Mouse (Mus musculus) MEL (cell line): ENCODE measurements around the gene Itga11. TPM values are rescaled to one million over a fixed set of nuclear protein-coding genes. Genes with fewer than 3 reads are reported as not detected.

Experiments used
- DNase-seq: peaks from one replicate; pipeline ENCODE4 v3.0.0; 2011; ENCODE audit warnings: low read depth, low spot score
- H3K27ac ChIP-seq: 2 replicates; pipeline ENCODE4 v1.5.1; 2012; ENCODE audit warnings: low read depth, mild to moderate bottlenecking, control low read depth, low read length, moderate library complexity; ENCODE audit not compliant: control insufficient read depth
- H3K27me3 ChIP-seq, 2 experiments: fragments of 150-350 bp in 1 of 2; sonication (generic) in 1 of 2; 2 replicates each; pipeline ENCODE4 v1.6.1; 2012; ENCODE audit warnings: low read length in 2 of 2, mild to moderate bottlenecking in 2 of 2, improper control_type of control experiment in 1 of 2, moderate library complexity in 1 of 2; ENCODE audit not compliant: insufficient read depth in 2 of 2, control insufficient read depth in 1 of 2
- H3K36me3 ChIP-seq, 2 experiments: 2 replicates each; pipeline ENCODE4 v1.6.1; 2012 to 2014; ENCODE audit warnings: low read length in 2 of 2, improper control_type of control experiment in 1 of 2, inconsistent platforms in 1 of 2, mild to moderate bottlenecking in 1 of 2; ENCODE audit not compliant: insufficient read depth in 2 of 2, control insufficient read depth in 1 of 2
- H3K4me1 ChIP-seq, 2 experiments: fragments of 150-350 bp in 1 of 2; sonication (generic) in 1 of 2; 2 replicates each; pipeline ENCODE4 v1.6.1; 2012; ENCODE audit warnings: low read length in 2 of 2, improper control_type of control experiment in 1 of 2, mild to moderate bottlenecking in 1 of 2; ENCODE audit not compliant: insufficient read depth in 2 of 2, control insufficient read depth in 1 of 2
- H3K4me3 ChIP-seq, 2 experiments: fragments of 150-350 bp in 1 of 2; sonication (generic) in 1 of 2; 2 replicates each; pipeline ENCODE4 v1.5.1; 2012; ENCODE audit warnings: low read depth in 2 of 2, low read length in 2 of 2, mild to moderate bottlenecking in 2 of 2, moderate library complexity in 2 of 2, control low read depth in 1 of 2, improper control_type of control experiment in 1 of 2; ENCODE audit not compliant: control insufficient read depth in 1 of 2, insufficient read depth in 1 of 2
- H3K79me2 ChIP-seq: 2 replicates; pipeline ENCODE4 v1.6.1; 2012; ENCODE audit warnings: mild to moderate bottlenecking, low read length, moderate library complexity; ENCODE audit not compliant: control insufficient read depth, poor library complexity, insufficient read depth
- H3K9ac ChIP-seq: 2 replicates; pipeline ENCODE4 v1.6.1; 2012; ENCODE audit warnings: low read depth, mild to moderate bottlenecking, control low read depth, low read length, moderate library complexity; ENCODE audit not compliant: control insufficient read depth, poor library complexity, severe bottlenecking
- H3K9me3 ChIP-seq: fragments of 150-350 bp; sonication (generic); replicated peaks from 2 replicates; pipeline ENCODE4 v1.6.1; 2012; ENCODE audit warnings: mild to moderate bottlenecking, low read length, improper control_type of control experiment, moderate library complexity; ENCODE audit not compliant: insufficient read depth
- CHD1 ChIP-seq: IDR thresholded peaks from 2 replicates; pipeline ENCODE4 v1.6.1; 2012; ENCODE audit warnings: low read depth, mild to moderate bottlenecking, inconsistent platforms, low read length, improper control_type of control experiment
- E2F4 ChIP-seq: IDR thresholded peaks from 2 replicates; pipeline ENCODE4 v1.6.1; 2011; ENCODE audit warnings: low read depth, low read length, improper control_type of control experiment, borderline replicate concordance
- ELF1 ChIP-seq: IDR thresholded peaks from 2 replicates; pipeline ENCODE4 v1.6.1; 2014; ENCODE audit warnings: low read depth, mild to moderate bottlenecking, inconsistent platforms, low read length, improper control_type of control experiment, moderate library complexity
- EP300 ChIP-seq, 2 experiments: IDR thresholded peaks; 2 replicates each; pipeline ENCODE4 v1.6.1; 2011; ENCODE audit warnings: improper control_type of control experiment in 2 of 2, low read length in 2 of 2, low read depth in 1 of 2, mild to moderate bottlenecking in 1 of 2
- GABPA ChIP-seq: IDR thresholded peaks from 2 replicates; pipeline ENCODE4 v1.6.1; 2012; ENCODE audit warnings: low read depth, mild to moderate bottlenecking, inconsistent platforms, low read length, improper control_type of control experiment, moderate library complexity
- GATA1 ChIP-seq: IDR thresholded peaks from 2 replicates; pipeline ENCODE4 v1.6.1; 2011; ENCODE audit warnings: low read depth, low read length, improper control_type of control experiment
- JUND ChIP-seq: IDR thresholded peaks from 2 replicates; pipeline ENCODE4 v1.6.1; 2011; ENCODE audit warnings: low read depth, mild to moderate bottlenecking, improper control_type of control experiment, low read length
- MAFK ChIP-seq: IDR thresholded peaks from 2 replicates; pipeline ENCODE4 v1.6.1; 2011; ENCODE audit warnings: low read depth, mild to moderate bottlenecking, low read length, improper control_type of control experiment, borderline replicate concordance
- MYC ChIP-seq: IDR thresholded peaks from 2 replicates; pipeline ENCODE4 v1.6.1; 2011; ENCODE audit warnings: low read depth, mild to moderate bottlenecking, low read length, improper control_type of control experiment, moderate library complexity
- NELFE ChIP-seq: IDR thresholded peaks from 2 replicates; pipeline ENCODE4 v1.6.1; 2011; ENCODE audit warnings: low read depth, low read length, improper control_type of control experiment
- POLR2A ChIP-seq, 2 experiments: IDR thresholded peaks; 2 replicates each; pipeline ENCODE4 v1.6.1; 2011 to 2012; ENCODE audit warnings: low read length in 2 of 2, mild to moderate bottlenecking in 2 of 2, control low read depth in 1 of 2, improper control_type of control experiment in 1 of 2, low read depth in 1 of 2, moderate library complexity in 1 of 2; ENCODE audit not compliant: control insufficient read depth in 1 of 2, insufficient read depth in 1 of 2, poor library complexity in 1 of 2
- POLR2AphosphoS2 ChIP-seq: IDR thresholded peaks from 2 replicates; pipeline ENCODE4 v1.6.1; 2011; ENCODE audit warnings: low read length, improper control_type of control experiment
- POLR2AphosphoS5 ChIP-seq: IDR thresholded peaks from 2 replicates; pipeline ENCODE4 v1.6.1; 2012; ENCODE audit warnings: low read depth, borderline replicate concordance, mild to moderate bottlenecking, inconsistent platforms, low read length, moderate library complexity, mixed read lengths
- RAD21 ChIP-seq: IDR thresholded peaks from 2 replicates; pipeline ENCODE4 v1.6.1; 2011; ENCODE audit warnings: mild to moderate bottlenecking, low read depth, low read length, improper control_type of control experiment
- SIN3A ChIP-seq: IDR thresholded peaks from 2 replicates; pipeline ENCODE4 v1.6.1; 2012; ENCODE audit warnings: low read length, improper control_type of control experiment, inconsistent platforms
- TBP ChIP-seq: IDR thresholded peaks from 2 replicates; pipeline ENCODE4 v1.8.0; 2011; ENCODE audit warnings: low read depth, low read length, improper control_type of control experiment
- TCF12 ChIP-seq: IDR thresholded peaks from 2 replicates; pipeline ENCODE4 v1.6.1; 2014; ENCODE audit warnings: low read depth, mild to moderate bottlenecking, inconsistent platforms, low read length, improper control_type of control experiment, moderate library complexity
- UBTF ChIP-seq: IDR thresholded peaks from 2 replicates; pipeline ENCODE4 v1.6.1; 2012; ENCODE audit warnings: low read depth, mild to moderate bottlenecking, inconsistent platforms, low read length, improper control_type of control experiment, moderate library complexity, borderline replicate concordance; ENCODE audit not compliant: insufficient read depth
- USF1 ChIP-seq: IDR thresholded peaks from 2 replicates; pipeline ENCODE4 v1.6.1; 2014; ENCODE audit warnings: low read depth, mild to moderate bottlenecking, inconsistent platforms, low read length, improper control_type of control experiment, moderate library complexity
- USF2 ChIP-seq, 2 experiments: IDR thresholded peaks; 2 replicates each; pipeline ENCODE4 v1.6.1; 2011 to 2012; ENCODE audit warnings: improper control_type of control experiment in 2 of 2, low read length in 2 of 2, borderline replicate concordance in 1 of 2, inconsistent platforms in 1 of 2, low read depth in 1 of 2, mild to moderate bottlenecking in 1 of 2; ENCODE audit not compliant: insufficient read depth in 1 of 2
- ZC3H11A ChIP-seq: IDR thresholded peaks from 2 replicates; pipeline ENCODE4 v1.6.1; 2012; ENCODE audit warnings: low read depth, mild to moderate bottlenecking, inconsistent platforms, low read length, improper control_type of control experiment
- ZMIZ1 ChIP-seq: IDR thresholded peaks from 2 replicates; pipeline ENCODE4 v1.6.1; 2012; ENCODE audit warnings: low read depth, mild to moderate bottlenecking, inconsistent platforms, low read length, improper control_type of control experiment, moderate library complexity
- polyA plus RNA-seq, 2 experiments: library from polyadenylated mRNA; stranded (reverse) in 1 of 2; unstranded in 1 of 2; fragments of >175 nt in 1 of 2; fragments of >200 nt in 1 of 2; gene quantifications; 2 replicates each; pipeline versions ENCODE4 v1.2.1 to v1.2.4; 2012; ENCODE audit warnings: low replicate concordance in 2 of 2, low read depth in 1 of 2; ENCODE audit not compliant: insufficient read length in 2 of 2, insufficient read depth in 1 of 2, missing spikeins in 1 of 2
- total RNA-seq: library from RNA; depleted of rRNA; stranded (reverse); fragments of 300-350 nt; gene quantifications from 2 replicates; pipeline ENCODE4 v1.2.3, GENCODE M21; 2012

The Itga11 gene
- total and polyA plus RNA-seq, 3 experiments: not detected

DNA sequence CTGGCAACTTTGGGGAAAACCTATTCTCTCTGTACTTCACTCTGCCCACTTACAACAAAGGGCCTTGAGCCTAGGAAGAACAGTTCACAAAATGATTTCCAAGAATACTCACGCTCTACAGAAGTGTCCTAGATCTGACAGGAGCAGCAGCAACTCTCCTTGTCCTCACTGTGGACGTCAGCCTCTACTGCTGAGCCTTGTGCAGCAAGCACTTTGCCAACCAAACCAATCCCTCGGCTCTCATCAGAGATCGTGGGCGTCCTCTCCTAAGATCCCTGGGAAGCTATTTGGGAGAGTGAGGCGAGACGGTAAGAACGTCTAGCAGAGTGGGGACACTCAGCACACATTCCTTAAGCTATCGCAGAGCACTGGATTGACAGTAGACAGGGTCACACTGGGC, 17.6 kb downstream of the Itga11 start:
- H3K27me3 ChIP-seq: peaks cover 0 to 6% of the 10 kb centered on the region in 2 experiments; a peak in 1 of 4 replicates
- H3K36me3 ChIP-seq: no peaks in the 10 kb centered on the region
- TF ChIP-seq CHD1: no peak
- TF ChIP-seq EP300 (IDR thresholded peaks at IDR 0.05; ENCODE audit: low read depth in 1 of 2, low read length in 2 of 2): no peak
- no peak for TF ChIP-seq ELF1
- TF ChIP-seq USF2 (IDR thresholded peaks at IDR 0.05; ENCODE audit: borderline replicate concordance in 1 of 2, insufficient read depth in 1 of 2, low read depth in 1 of 2, low read length in 2 of 2): no peak
- no peak for TF ChIP-seq MYC
- no peak for TF ChIP-seq POLR2A (IDR thresholded peaks at IDR 0.05; ENCODE audit: control insufficient read depth in 1 of 2, insufficient read depth in 1 of 2, low read depth in 1 of 2, low read length in 2 of 2, poor library complexity in 1 of 2)
- TF ChIP-seq MAFK: no peak
- no peak for TF ChIP-seq RAD21
- no peak for TF ChIP-seq TCF12
- no peak for TF ChIP-seq ZMIZ1
- no peak for TF ChIP-seq TBP
- no peak for TF ChIP-seq USF1
- no peak for TF ChIP-seq ZC3H11A
- no peak for TF ChIP-seq SIN3A
- TF ChIP-seq GABPA: no peak
- TF ChIP-seq E2F4: no peak
- H3K27ac ChIP-seq: no peak overlapping the region
- H3K4me3 ChIP-seq: no peak overlapping the region
- no peaks in the 10 kb centered on the region for H3K79me2 ChIP-seq
- H3K4me1 ChIP-seq: no peaks in the 10 kb centered on the region
- H3K9ac ChIP-seq: no peak overlapping the region
- no peak for DNase-seq
- no peaks in the 10 kb centered on the region for H3K9me3 ChIP-seq

DNA sequence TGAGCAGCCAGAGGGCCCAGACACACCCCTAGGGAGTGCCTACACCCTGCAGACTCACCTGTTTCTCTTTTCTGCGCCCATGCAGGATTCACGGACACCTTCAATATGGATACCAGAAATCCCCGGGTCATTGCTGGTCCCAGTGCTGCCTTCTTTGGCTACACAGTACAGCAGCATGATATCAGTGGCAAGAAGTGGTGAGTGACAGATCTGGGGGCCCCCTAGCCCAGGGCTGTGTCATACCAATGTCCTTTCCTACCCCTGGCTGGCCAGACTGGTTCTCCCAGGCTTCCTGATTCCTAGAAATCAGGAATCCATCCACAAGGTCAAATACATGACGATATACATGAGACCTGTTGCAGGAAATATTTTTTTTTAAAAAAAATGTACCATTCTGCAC, 19.2 kb downstream of the Itga11 start:
- no peak for DNase-seq
- Histone ChIP-seq H3K4me1 (no peaks in the 10 kb centered on the region), H3K27me3 (peaks cover 4% of the 10 kb centered on the region in 2 experiments; a peak in 2 of 4 replicates), H3K4me3 (no peak overlapping the region), H3K9me3 (no peaks in the 10 kb centered on the region), H3K27ac (no peak overlapping the region), H3K9ac (no peak overlapping the region), H3K36me3 (no peaks in the 10 kb centered on the region), H3K79me2 (no peaks in the 10 kb centered on the region)
- TF ChIP-seq TCF12 (no peak), RAD21 (no peak), UBTF (no peak), NELFE (no peak), USF1 (no peak), CHD1 (no peak), POLR2AphosphoS5 (no peak), MAFK (no peak), GATA1 (no peak), POLR2AphosphoS2 (no peak), ZC3H11A (no peak), JUND (no peak)
